Mouse (Mus musculus): ENCODE measurements around the gene Epm2aip1. TPM values are rescaled to one million over a fixed set of nuclear protein-coding genes. Genes with fewer than 3 reads are reported as not detected.

Epm2aip1 gene
- total RNA-seq, 2 experiments from 2014 or later = 38.2 to 44.2 TPM

- no peak for DNase-seq (ENCODE audit: low spot score in 2 of 2)
Measured at GRCm38 (mm10) chr9:111324881-111325280, 53.2 kb downstream of the Epm2aip1 start.

Other genes with a start within 250 kb of the Epm2aip1 start
- gene Ccrl2, start 214.4 kb upstream of the Epm2aip1 start, total RNA-seq (2021) = 1 to 10 TPM; 1.4 to 1.8 TPM
- 10 to 100 TPM; 77.3 to 93.3 TPM for gene Lrrfip2, start 154.3 kb upstream of the Epm2aip1 start, total RNA-seq (2021)
- gene Mlh1, start 138 bp upstream of the Epm2aip1 start, total RNA-seq (2021) = 10 to 100 TPM; 18.3 to 27.6 TPM
- gene Trank1, start 39.8 kb downstream of the Epm2aip1 start, total RNA-seq (2021) = under 1 TPM; 0.62 to 0.76 TPM
- 1 to 10 TPM; 1.5 to 1.7 TPM for gene Dclk3, start 167.2 kb downstream of the Epm2aip1 start, total RNA-seq (2021)

Data from gastrocnemius, postnatal 4 days (tissue).